Comparison of ENCODE assay signal across 8 mouse cellular contexts in genomic region chr9:35360139-35361100, GRCm38 (mm10).
DNase-seq lines count a peak whose midpoint lies in the region; ATAC-seq lines count a peak whose summit lies in the region.

No protein-coding gene starts in this region.

- H3K4me2 ChIP-seq in heart, embryonic 12.5 days, result peak overlapping the region; percentile 18
- no peak overlapping the region for H3K4me2 ChIP-seq in kidney, embryonic 14.5 days (replicated peaks; ENCODE audit: low read depth, low read length)
- no peak overlapping the region for H3K4me2 ChIP-seq in liver, embryonic 11.5 days

- ATAC-seq in heart, embryonic 12.5 days (ENCODE audit: insufficient number of reproducible peaks, low FRiP score), result 0 out of 2 replicates have a peak, but pooled peaks have one; percentile 34
- 0 out of 2 replicates have a peak, but pooled peaks have one; percentile 30 for ATAC-seq in kidney, embryonic 14.5 days (ENCODE audit: low FRiP score, low TSS enrichment)
- no peak for ATAC-seq in liver, embryonic 11.5 days (replicated peaks; ENCODE audit: low FRiP score)

- no peak overlapping the region for H3K4me3 ChIP-seq in embryonic facial prominence, embryonic 10.5 days
- no peak overlapping the region for H3K4me3 ChIP-seq in heart, embryonic 12.5 days
- H3K4me3 ChIP-seq in kidney, embryonic 14.5 days (ENCODE audit: low read length), result no peak overlapping the region
- no peak overlapping the region for H3K4me3 ChIP-seq in liver, embryonic 11.5 days (ENCODE audit: low read depth, low read length)

- WGBS in embryonic facial prominence, embryonic 10.5 days, result 32% methylated on average over 6 of the region's 6 CpGs
- WGBS in heart, embryonic 12.5 days, result 20% methylated on average over 6 of the region's 6 CpGs
- WGBS in kidney, embryonic 14.5 days, result 30% methylated on average over 6 of the region's 6 CpGs
- WGBS in liver, embryonic 11.5 days, result 46% methylated on average over 6 of the region's 6 CpGs

- H3K27me3 ChIP-seq in embryonic facial prominence, embryonic 10.5 days (replicated peaks; ENCODE audit: low read depth, poor library complexity, severe bottlenecking), result no peaks in the 10 kb centered on the region
- no peaks in the 10 kb centered on the region for H3K27me3 ChIP-seq in heart, embryonic 12.5 days (replicated peaks)
- H3K27me3 ChIP-seq in kidney, embryonic 14.5 days (ENCODE audit: control insufficient read depth, insufficient read depth, low read length), result no peaks in the 10 kb centered on the region
- no peaks in the 10 kb centered on the region for H3K27me3 ChIP-seq in liver, embryonic 11.5 days (replicated peaks; ENCODE audit: control insufficient read depth, insufficient read depth, low read length)

- H3K4me1 ChIP-seq in embryonic facial prominence, embryonic 10.5 days, result peaks cover 66% of the 10 kb centered on the region
- H3K4me1 ChIP-seq in heart, embryonic 12.5 days (replicated peaks), result peaks cover 48% of the 10 kb centered on the region
- peaks cover 13% of the 10 kb centered on the region; the same call in 1 of the 2 replicates for H3K4me1 ChIP-seq in kidney, embryonic 14.5 days (ENCODE audit: control insufficient read depth, insufficient read depth, low read length)
- peaks cover 4% of the 10 kb centered on the region; the same call in 1 of the 2 replicates for H3K4me1 ChIP-seq in liver, embryonic 11.5 days (replicated peaks; ENCODE audit: control insufficient read depth, insufficient read depth, low read length)

- H3K9ac ChIP-seq in heart, embryonic 12.5 days, result 0 out of 2 replicates have a peak overlapping the region, but pooled peaks have one; percentile 14
- no peak overlapping the region for H3K9ac ChIP-seq in kidney, embryonic 14.5 days (ENCODE audit: low read depth, low read length)
- H3K9ac ChIP-seq in liver, embryonic 11.5 days (ENCODE audit: low read depth, low read length), result no peak overlapping the region

- no peaks in the 10 kb centered on the region for H3K36me3 ChIP-seq in embryonic facial prominence, embryonic 10.5 days (replicated peaks)
- no peaks in the 10 kb centered on the region for H3K36me3 ChIP-seq in heart, embryonic 12.5 days
- H3K36me3 ChIP-seq in kidney, embryonic 14.5 days (ENCODE audit: control insufficient read depth, insufficient read depth, low read length), result no peaks in the 10 kb centered on the region
- no peaks in the 10 kb centered on the region for H3K36me3 ChIP-seq in liver, embryonic 11.5 days (ENCODE audit: control insufficient read depth, insufficient read depth, low read length)

- peak; percentile 51 for DNase-seq in cerebellum, adult 9-11 months
- no peak for DNase-seq in cerebellum, adult 11 months
- peak; percentile 42 for DNase-seq in embryonic facial prominence, embryonic 10.5 days (ENCODE audit: low spot score)
- peak; percentile 38 for DNase-seq in lung, postnatal 10 days
- no peak for DNase-seq in liver, embryonic 11.5 days (ENCODE audit: low spot score)
- no peak for DNase-seq in spleen, adult 18-20 months

- no peaks in the 10 kb centered on the region for H3K9me3 ChIP-seq in embryonic facial prominence, embryonic 10.5 days
- no peaks in the 10 kb centered on the region for H3K9me3 ChIP-seq in heart, embryonic 12.5 days (replicated peaks)
- H3K9me3 ChIP-seq in kidney, embryonic 14.5 days (ENCODE audit: control insufficient read depth, low read length), result no peaks in the 10 kb centered on the region
- no peaks in the 10 kb centered on the region for H3K9me3 ChIP-seq in liver, embryonic 11.5 days (ENCODE audit: control insufficient read depth, low read length)

- peak overlapping the region; percentile 88 for H3K27ac ChIP-seq in embryonic facial prominence, embryonic 10.5 days (replicated peaks)
- H3K27ac ChIP-seq in heart, embryonic 12.5 days (ENCODE audit: poor library complexity, severe bottlenecking), result peak overlapping the region; percentile 74
- H3K27ac ChIP-seq in kidney, embryonic 14.5 days (ENCODE audit: low read depth, low read length), result peak overlapping the region; percentile 30; the same call in 1 of the 2 replicates
- no peak overlapping the region for H3K27ac ChIP-seq in liver, embryonic 11.5 days (ENCODE audit: low read depth, low read length)

Comparison
In these comparisons a context has a peak if more than half of its experiments do, and no peak if none do; other contexts are left out.
1. DNase-seq: peak in cerebellum, adult 9-11 months (single experiment), embryonic facial prominence, embryonic 10.5 days (single experiment) and lung, postnatal 10 days (single experiment); none in cerebellum, adult 11 months (single experiment), liver, embryonic 11.5 days (single experiment) and spleen, adult 18-20 months (0 of 2).